Mouse (Mus musculus) neutrophil, adult 5-6 weeks (primary cell): ENCODE measurements around the gene Mgea5. TPM values are rescaled to one million over a fixed set of nuclear protein-coding genes. Genes with fewer than 3 reads are reported as not detected.

Experiments
- ATAC-seq: fragments of 151-379, 151-347 bp; 2 replicates; pipeline ENCODE4 v1.8.0; 2017; ENCODE audit warnings: mild to moderate bottlenecking, moderate TSS enrichment; ENCODE audit not compliant: insufficient number of reproducible peaks, poor library complexity, low FRiP score, severe bottlenecking; ENCODE audit errors: extremely low read depth
- total RNA-seq: library from RNA; stranded (forward); fragments of 200-1000 nt; gene quantifications from 2 replicates; pipeline ENCODE4 v1.2.3, GENCODE M21; 2017

Gene Mgea5
- total RNA-seq, 1 experiment from 2014 or later: 539 TPM

DNA sequence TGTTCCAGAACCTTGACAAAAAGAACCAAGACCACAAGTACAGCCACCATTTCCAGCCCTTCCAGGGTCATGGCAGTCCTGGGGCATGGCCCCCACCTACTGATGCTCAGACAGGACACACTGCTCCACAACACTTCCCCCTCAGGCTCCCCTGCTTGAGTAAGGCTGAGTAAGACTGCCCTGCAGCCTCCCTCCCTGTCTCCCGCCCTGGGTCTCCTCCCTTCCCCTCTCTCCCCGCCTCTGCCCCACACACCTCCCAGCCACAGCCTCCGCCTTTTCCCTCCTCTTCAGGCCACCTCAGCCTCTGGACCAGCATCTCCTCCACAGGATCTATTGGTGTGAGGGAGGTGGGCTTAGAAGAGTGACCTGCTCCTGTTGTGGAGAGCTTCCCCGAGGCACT lies 19.8 kb upstream of the Mgea5 start:
- ATAC-seq: no peak

DNA sequence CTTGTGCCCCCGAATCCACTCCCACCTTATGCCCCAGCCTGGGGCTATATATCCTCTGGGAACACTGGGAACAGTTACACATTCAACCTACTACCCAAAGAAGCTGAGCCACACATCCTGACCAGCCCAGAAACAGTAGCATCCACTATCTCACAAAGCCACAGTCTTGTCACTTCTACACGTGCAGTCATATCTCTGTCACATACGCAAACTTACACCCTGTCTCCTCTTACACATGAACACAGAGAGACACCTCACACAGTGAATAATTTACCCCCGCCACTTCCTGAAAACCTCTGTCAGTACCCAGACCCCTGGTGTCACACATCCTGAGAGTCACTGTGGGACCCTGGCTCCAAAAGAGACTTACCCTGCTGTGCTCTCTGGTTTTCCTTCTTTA lies 19.1 kb upstream of the Mgea5 start:
- no peak for ATAC-seq

DNA sequence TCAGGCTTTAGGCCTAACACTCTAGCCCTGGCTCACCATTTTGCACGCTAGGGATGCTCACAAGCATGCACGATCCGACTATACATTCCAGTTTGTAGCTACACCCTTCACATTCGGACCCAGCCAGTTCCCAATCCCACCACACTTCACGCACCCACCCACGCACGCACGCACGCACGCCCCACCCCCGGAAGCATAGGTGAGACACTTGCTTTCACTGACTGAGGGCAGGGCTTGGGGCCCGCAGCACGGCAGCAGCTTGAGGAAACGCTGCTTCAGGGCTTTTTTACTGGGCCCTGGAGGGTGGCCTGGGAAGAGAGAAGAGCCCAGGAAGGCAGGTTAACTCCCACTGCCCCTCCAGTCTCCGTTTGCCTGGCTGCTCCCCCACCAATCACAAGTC lies 13.2 kb upstream of the Mgea5 start:
- ATAC-seq: no peak

DNA sequence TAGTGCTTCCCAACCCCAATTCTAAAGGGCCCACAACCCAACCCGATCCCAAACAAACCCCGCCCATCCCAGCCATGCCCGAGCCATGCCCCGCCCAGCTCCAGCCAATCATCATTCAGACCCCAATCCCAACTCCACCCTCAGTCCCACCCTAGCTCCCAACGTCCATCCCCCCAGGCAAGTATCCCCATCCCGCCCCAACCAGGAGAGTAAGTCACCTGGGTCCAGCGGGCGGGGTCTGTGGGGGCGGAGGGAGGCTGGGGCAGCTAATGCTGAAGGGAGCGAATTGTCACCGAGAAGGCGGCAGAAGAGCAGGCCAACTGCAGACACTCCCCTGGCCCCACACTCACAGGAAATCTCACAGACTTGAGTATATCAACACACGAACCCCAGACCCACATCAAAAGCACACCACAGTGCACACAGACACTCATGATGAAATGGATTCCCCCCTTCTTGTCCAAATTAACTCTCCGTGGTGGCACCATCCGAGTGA lies 12.5 kb upstream of the Mgea5 start:
- no peak; the same call in 1 of the 2 replicates for ATAC-seq

DNA sequence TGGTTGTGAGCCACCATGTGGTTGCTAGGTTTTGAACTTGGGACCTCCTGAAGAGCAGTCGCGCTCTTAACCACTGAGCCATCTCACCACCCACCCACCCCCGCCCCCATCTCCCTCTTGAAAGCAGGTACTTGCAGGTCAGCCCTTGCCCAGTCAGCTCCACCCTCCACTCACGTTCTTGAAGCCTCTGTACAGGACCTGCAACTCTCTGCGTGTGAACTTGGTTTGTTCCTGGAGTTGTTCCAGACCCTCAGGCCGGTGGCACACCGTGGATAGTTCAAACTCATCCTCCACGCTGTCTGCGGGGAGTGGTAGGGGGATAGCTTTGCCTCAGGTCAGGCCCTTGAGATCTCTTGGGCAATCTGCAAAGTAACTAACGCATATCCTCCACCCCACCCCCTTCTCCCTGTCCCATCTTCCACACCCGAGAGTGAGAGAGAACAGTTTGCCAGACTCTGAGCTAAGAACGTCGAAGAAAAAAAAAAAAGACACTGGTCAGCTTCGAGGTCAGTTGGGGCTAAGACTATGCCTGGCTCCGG lies 11.8 kb upstream of the Mgea5 start:
- ATAC-seq: no peak

DNA sequence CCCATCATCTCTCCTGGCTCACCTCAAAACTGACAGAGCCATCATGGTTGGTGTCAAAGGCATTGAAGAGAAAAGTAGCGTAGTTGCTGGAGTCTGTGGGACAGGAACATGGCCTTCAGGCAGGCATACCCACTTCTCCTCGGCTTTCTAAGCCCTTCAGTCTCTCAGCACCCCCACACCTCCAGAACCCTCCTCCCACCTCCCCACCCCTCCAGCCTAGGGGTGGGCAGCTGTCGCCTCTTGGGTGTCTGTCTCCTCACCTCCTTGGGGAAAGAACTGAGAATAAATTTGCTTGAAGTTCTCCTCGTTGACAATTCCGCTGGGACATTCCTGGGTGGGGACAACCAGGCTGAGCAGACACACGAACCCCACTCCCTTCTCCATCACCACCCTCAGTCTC lies 11.1 kb upstream of the Mgea5 start:
- no peak for ATAC-seq

DNA sequence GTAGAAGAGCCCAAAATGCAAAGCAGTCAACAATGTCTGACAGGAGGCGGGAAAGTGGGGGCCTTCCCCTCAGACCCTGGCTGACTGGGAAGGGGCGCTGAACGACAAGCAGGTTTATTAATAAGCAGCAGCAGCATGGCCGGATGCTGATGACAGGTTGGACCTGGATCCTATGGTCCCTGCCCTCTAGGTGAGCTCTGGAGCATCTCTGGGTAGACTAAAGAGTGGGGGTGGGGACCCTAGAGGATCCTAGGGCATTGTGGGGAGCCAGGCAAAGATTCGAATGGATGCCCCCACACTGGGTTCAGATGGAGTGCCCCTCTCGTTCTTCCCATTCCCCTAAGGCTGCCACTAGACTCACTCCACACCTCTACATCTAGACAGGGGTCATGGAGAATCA lies 8.8 kb upstream of the Mgea5 start:
- no peak for ATAC-seq

DNA sequence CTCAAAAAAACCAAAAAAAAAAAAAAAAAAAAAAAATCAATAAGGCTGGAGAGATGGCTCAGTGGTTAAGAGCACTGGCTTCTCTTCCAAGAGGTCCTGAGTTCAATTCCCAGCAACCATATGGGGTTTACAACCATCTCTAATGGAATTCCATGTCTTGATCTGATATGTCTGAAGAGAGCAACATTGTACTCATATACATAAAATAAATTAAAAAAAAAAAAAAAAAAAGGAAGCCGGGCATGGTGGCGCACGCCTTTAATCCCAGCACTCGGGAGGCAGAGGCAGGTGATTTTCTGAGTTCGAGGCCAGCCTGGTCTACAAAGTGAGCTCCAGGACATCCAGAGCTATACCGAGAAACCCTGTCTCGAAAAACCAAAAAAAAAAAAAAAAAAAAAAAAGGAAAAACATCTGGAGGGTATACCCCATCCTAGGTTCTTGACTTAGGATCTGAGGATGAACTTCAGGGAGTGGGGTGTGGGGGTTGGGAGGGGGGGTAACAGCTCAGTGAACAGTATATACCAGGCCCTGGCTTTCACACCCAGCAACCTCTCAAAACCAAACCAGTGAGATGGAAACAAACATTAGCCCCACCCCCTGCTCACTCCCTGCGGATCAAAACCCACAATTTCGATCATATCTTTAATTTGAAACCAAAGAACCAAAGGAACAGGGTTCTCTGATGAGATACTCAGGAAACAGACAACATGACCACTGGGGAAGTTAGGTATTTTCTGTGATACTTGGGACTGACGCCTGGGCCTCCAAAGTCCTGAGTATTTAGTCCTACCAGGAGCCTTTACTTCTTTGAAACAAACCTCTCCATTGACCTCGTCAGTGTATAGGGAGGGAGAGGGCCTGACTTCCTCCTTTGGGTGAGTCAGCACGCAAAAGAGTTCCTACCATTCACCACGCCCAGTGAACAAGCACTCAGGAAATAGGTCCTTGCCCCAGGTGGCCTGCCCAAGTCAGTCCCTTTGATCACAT lies 6.5 kb upstream of the Mgea5 start:
- peak; percentile 95 for ATAC-seq

DNA sequence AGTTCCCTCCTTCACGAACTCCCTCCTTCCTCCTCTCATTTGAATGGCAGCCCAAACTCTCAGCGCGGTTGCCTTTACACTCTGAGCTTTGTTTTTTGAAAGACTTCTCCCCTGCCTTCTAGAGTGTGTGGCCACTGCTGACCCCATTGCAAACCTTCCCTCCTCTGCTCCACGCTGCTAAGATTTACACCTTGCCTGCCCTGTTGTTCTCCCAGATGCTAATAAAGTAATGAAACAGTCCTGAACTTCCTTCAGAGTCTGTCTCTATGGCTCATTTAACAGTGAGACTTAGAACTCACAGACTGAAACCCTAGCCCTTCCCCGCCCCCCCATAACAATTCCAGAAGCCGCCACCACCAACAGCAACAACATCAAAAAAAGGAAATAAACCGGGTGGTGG lies 5.7 kb upstream of the Mgea5 start:
- ATAC-seq: no peak

DNA sequence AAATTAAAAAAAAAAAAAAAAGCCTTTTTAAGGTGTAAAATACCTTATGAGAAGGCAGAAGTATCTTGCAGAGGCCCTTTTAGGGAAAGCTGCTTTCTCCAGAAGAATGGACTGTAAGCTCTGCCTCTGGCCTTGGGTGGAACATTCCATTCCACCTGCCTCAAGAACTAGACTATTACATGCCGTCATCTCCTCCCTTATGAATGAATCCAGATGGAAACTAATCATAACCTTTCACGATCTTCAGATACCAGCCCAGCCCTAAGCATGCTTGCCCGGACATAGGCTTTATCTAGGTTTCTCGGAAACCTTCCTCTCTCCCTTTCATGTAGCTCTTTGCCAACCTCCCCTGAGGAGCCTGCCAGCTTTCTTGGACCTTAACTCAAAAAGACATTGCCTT lies 4.7 kb upstream of the Mgea5 start:
- no peak for ATAC-seq

DNA sequence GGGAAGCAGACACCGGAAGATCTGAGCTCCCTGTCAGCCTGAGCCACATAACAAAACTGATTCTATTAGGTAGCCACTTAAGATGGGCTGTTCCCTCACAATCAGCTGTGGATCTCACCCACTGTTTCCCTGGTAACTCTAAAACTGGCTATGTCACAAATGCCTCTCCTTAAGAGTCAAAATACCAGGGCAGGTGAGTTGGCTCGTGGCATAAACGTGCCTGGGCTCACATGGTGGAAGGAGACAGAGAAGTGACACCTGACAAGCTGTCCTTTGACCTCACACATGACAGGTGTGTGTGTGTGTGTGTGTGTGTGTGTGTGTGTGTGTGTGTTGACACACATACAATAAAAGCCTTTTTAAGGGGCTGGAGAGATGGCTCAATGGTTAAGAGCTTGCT lies 3.8 kb upstream of the Mgea5 start:
- no peak for ATAC-seq

DNA sequence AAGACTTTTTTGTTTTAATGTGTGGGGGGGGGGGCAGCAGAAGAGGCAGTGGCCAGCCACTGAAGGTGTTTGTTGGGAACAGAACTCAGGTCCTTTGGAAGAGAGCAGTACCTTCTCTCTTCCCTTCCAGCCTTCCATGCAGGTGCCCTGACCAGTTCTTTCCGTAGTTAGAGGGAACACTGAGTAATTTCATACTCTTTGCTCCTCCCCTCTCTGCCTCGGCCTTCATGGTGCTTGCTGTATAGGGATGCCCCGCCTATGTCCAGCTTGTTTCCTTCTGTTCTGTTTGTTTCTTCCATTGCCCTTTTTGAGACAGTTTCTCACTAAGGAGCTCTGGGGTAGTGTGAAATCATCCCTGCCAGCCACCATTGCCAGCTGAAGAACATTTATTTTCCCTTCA lies 1.8 kb upstream of the Mgea5 start:
- ATAC-seq: no peak

DNA sequence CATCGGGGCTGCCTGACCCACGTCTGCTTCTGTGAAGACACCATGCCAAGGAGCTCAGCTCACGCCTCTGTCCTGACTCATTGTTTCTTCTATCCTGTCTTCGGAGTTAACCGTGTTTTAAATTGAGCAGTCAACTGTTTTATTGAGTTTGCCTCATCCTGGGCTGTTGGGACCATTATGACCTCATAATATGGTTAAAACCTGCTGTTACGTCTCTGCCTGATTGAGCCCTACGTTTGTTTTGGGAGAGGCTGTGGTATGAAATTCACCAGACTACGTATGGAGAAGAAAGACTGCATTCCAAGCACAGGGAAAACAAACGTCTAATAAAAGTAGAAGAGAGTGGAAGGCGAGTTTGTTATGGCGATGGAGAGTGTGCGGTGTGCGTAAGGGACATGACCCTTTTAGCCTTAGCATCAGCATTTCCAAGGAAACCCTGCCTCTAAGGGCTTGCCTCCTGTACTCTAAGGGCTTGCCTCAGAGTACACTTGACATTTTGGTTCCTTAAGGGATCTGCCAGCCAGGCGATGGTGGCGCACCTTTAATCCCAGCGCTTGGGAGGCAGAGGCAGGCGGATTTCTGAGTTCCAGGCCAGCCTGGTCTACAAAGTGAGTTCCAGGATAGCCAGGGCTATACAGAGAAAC lies 418 bp upstream of the Mgea5 start:
- no peak for ATAC-seq

DNA sequence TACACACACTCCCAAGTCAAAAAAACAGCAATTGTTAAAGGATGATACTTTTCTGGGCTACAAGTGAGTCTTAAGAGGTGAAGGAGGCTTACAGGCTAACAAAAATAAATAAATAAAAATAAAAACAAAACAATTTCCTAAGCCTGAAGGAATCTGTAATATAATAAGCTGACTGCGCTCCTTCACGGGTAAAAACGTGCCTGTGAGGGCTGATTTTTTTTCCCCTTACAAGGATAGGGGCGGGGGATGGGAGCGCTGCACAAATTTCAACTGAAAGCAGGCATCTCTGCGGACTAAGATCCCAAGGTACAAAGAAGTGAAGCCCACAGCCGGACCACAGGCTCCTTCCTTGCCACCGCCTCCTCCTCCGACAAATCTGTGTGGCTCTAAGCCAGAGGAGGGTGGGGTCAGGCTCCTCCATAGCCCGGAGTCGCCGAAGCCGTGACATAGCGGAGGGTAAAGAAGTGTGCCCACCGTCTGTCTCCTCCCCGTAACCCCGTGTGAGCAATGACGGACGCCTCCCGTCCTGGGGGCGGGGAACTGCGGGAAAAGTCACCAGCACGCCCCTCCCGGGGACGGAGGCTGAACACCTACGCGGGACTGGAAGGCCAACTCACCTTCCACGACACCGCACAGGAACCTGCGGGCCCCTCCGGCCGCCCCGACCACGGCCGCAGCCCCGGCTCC lies 1.2 kb downstream of the Mgea5 start:
- peak; percentile 28; the same call in 1 of the 2 replicates for ATAC-seq

DNA sequence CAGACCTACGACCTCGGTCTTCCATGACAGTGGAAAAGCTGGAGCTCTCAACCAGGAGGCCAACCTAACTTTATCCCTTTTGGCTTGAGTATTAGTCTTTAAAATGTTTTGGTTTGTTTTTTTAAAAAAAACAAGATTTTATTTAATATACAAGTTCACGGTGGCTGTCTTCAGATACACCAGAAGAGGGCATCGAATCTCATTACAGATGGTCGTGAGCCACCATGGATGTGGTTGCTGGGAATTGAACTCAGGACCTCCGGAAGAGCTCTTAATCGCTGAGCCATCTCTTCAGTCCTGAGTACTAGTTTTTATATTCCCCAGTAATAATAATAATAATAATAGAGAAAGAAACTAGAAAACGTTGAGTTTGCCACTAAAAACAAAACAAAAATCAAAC lies 2.0 kb downstream of the Mgea5 start:
- no peak for ATAC-seq

DNA sequence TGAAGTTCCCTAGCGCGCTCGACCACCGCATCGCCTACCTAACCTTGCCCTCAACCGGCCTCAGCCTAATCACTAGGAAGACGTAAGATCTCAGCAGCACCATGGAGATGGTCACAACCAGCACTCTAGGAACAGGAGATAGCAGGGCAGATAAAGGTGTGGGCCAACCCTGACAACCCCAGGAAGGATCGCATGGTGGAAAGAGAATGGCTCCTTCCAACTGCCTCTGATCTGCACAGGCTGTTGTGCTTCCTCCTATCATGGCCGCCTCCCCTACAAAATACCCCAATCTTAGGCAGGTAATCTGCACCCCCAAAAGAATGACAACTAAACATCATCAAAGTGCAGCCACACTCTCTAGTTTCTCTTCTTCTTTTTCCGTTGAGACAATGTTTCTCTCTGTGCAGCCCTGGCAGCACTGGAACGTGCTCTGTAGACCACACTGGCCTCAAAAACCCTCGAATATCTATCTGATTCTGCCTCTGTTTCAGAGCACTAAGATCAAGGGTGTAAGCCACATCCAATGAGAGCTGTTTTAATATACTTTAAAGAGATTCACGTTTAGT lies 3.2 kb downstream of the Mgea5 start:
- no peak for ATAC-seq

DNA sequence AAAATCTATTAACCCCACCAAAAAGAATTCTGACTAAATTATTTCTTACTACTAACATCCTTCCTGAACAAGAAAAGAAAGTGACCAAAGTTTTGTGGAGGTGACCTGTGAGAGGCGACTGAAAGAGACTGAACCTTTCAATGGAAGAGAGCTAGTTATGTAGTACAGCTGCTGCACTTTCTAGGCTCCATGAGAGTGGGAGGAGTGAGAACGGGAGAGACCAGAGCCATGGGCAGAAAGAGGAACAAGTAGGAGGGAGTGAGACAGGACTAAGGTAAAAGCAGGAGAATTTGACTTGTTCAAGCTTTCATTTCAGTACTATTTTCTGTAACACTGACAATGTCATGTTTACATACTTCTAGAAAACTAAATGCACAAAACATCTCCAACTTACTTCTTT lies 8.2 kb downstream of the Mgea5 start:
- ATAC-seq: no peak

DNA sequence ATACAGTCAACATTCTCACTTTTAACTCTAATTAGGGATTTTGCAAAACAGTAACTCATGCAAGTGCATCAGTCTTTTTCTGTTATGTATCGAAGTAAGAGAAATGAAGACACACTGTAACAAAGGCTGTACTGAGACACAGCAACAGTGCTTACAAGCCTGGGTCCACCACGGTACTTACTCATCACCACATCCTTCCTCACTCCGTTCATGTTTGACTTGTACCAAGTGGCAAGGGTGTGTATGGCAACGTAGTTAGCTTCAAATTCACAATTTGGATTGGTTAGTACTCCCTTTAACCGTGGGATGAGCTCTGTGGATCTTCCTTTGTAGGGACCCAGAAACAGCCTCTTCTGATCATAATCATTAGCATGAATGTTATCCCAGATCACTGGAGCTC lies 12.1 kb downstream of the Mgea5 start:
- ATAC-seq: no peak

DNA sequence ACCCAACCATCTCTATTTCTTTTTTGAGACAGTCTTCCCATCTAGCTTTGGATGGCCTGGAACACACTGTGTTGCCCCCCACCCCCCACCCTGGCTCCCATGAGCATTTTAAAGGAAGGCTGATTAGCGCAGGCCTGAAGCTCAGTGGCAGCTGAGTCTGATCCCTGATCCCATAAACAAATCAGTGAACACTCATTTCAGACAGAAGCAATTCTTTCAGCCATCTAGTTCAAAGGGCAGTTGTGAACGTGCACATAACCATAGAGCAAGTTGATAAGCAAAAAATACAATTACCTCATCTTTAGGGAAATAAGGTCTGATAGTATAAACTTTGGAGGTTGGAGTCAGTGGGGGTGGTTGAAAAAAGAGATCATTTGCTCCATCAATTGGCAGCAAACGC lies 22.8 kb downstream of the Mgea5 start:
- no peak for ATAC-seq
